Mouse (Mus musculus) lung, embryonic 16.5 days (tissue): ENCODE measurements around the gene Rpl7l1. TPM values are rescaled to one million over a fixed set of nuclear protein-coding genes. Genes with fewer than 3 reads are reported as not detected.
"Not testable (repeated sequence)": the region's sequence is repeated elsewhere in the genome, so short reads cannot be mapped to it uniquely, and the experiment has no call there.

Experiments used
- ATAC-seq: fragments of 200-750 bp; cut with Nextera tagmentation; 2 replicates; pipeline ENCODE4 v1.8.0; 2017; ENCODE audit warnings: low read depth, mild to moderate bottlenecking, moderate library complexity
- H3K27ac ChIP-seq: fragments of 300-500 bp; sonication (generic); 2 replicates; pipeline ENCODE4 v1.5.1; 2014; ENCODE audit warnings: mild to moderate bottlenecking, control low read depth, low read length
- H3K27me3 ChIP-seq: fragments of 300-500 bp; sonication (generic); 2 replicates; pipeline ENCODE4 v1.6.1; 2014; ENCODE audit warnings: low read depth, low read length, mixed read lengths; ENCODE audit not compliant: control insufficient read depth, insufficient read depth
- H3K36me3 ChIP-seq: fragments of 300-500 bp; sonication (generic); 2 replicates; pipeline ENCODE4 v1.6.1; 2014; ENCODE audit warnings: low read length; ENCODE audit not compliant: control insufficient read depth, insufficient read depth
- H3K4me1 ChIP-seq: fragments of 300-500 bp; sonication (generic); replicated peaks from 2 replicates; pipeline ENCODE4 v1.6.1; 2014; ENCODE audit warnings: low read length, mixed read lengths; ENCODE audit not compliant: control insufficient read depth, insufficient read depth
- H3K4me2 ChIP-seq: fragments of 300-500 bp; sonication (generic); 2 replicates; pipeline ENCODE4 v1.6.1; 2014; ENCODE audit warnings: low read depth, low read length, control low read depth
- H3K4me3 ChIP-seq: fragments of 300-500 bp; sonication (generic); 2 replicates; pipeline ENCODE4 v1.5.1; 2014; ENCODE audit warnings: mild to moderate bottlenecking, low read length, control low read depth
- H3K9ac ChIP-seq: fragments of 300-500 bp; sonication (generic); 2 replicates; pipeline ENCODE4 v1.6.1; 2014; ENCODE audit warnings: low read length, control low read depth
- H3K9me3 ChIP-seq: fragments of 300-500 bp; sonication (generic); 2 replicates; pipeline ENCODE4 v1.6.1; 2016; ENCODE audit warnings: low read length; ENCODE audit not compliant: control insufficient read depth
- WGBS: fragments of 180-500 bp; shearing (Covaris S2); extraction: QIAGEN DNeasy Blood & Tissue Kit; methylation state at CpG from one replicate; pipeline ENCODE4 v1.1.7; 2014; 5-methylcytosine and 5-hydroxymethylcytosine counted together
- polyA plus RNA-seq: library from polyadenylated mRNA; unstranded; fragments of >200 nt; fragmentation: Nextera tagmentation; extraction: Ambion mirVana; gene quantifications from 2 replicates; pipeline ENCODE4 v1.2.1, GENCODE M21; 2015

The Rpl7l1 gene
- polyA plus RNA-seq, 1 experiment from 2014 or later, result 154 TPM

DNA sequence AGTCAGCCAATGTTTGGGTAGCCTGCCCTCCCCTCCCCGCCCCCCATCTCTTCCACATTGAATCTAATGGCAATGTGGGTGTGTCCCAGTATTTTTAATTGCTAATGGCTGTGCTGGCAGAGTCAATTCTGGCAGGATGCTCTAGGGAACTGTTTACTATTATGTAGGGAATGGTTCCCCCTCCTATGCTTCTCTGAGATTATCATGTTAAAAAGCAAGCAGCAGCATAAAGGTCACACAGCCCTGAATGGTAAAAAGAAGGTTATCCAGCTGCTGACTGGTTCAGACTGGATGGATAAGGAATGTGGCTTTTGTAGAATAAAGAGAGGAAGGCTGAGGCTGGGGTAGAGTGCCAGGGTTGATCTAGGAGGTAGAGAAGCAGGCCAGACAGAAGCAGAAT, 30.0 kb upstream of the Rpl7l1 start:
- WGBS, result 88% methylated on average over 1 of the region's 1 CpGs
- no peak overlapping the region for H3K4me2 ChIP-seq
- H3K4me1 ChIP-seq, result no peaks in the 10 kb centered on the region
- no peak for ATAC-seq
- no peaks in the 10 kb centered on the region for H3K9me3 ChIP-seq
- no peak overlapping the region for H3K4me3 ChIP-seq
- no peak overlapping the region for H3K27ac ChIP-seq
- no peaks in the 10 kb centered on the region for H3K27me3 ChIP-seq
- H3K9ac ChIP-seq, result no peak overlapping the region
- peaks cover 14% of the 10 kb centered on the region for H3K36me3 ChIP-seq

GRCm38 (mm10) chr17:46810672-46811071, 28.2 kb upstream of the Rpl7l1 start:
- H3K9ac ChIP-seq, result no peak overlapping the region
- ATAC-seq, result no peak
- H3K9me3 ChIP-seq, result no peaks in the 10 kb centered on the region
- H3K36me3 ChIP-seq, result peaks cover 17% of the 10 kb centered on the region
- H3K4me3 ChIP-seq, result no peak overlapping the region
- no peaks in the 10 kb centered on the region for H3K27me3 ChIP-seq
- no peak overlapping the region for H3K4me2 ChIP-seq
- H3K4me1 ChIP-seq, result no peaks in the 10 kb centered on the region
- WGBS, result 85% methylated on average over 3 of the region's 3 CpGs
- no peak overlapping the region for H3K27ac ChIP-seq

GRCm38 (mm10) chr17:46809131-46809830, 26.8 kb upstream of the Rpl7l1 start:
- Histone ChIP-seq H3K36me3 (peaks cover 19% of the 10 kb centered on the region), H3K4me3 (no peak overlapping the region), H3K4me1 (no peaks in the 10 kb centered on the region), H3K4me2 (no peak overlapping the region), H3K9me3 (no peaks in the 10 kb centered on the region), H3K27ac (no peak overlapping the region), H3K9ac (no peak overlapping the region), H3K27me3 (no peaks in the 10 kb centered on the region)
- ATAC-seq, result no peak
- WGBS, result 84% methylated on average over 6 of the region's 6 CpGs

DNA sequence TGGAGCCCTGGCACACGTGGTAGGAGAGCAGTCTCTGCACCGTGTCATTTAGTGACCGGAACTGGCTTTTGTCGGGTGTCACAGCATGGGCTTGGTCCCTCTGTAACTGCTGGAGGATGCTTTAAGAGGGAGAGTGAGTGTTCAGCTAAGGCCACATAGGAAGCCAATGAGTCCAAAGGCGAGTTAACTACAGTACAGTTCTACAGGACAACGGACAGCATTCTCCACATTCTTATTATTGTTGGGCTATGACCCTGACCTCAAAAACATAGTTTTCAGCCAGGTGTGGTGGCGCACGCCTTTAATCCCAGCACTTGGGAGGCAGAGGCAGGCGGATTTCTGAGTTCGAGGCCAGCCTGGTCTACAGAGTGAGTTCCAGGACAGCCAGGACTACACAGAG, 25.9 kb upstream of the Rpl7l1 start:
- H3K4me2 ChIP-seq, result no peak overlapping the region
- H3K4me3 ChIP-seq, result no peak overlapping the region
- no peaks in the 10 kb centered on the region for H3K4me1 ChIP-seq
- no peaks in the 10 kb centered on the region for H3K27me3 ChIP-seq
- 87% methylated on average over 10 of the region's 10 CpGs for WGBS
- peaks cover 19% of the 10 kb centered on the region for H3K36me3 ChIP-seq
- H3K27ac ChIP-seq, result no peak overlapping the region
- no peak overlapping the region for H3K9ac ChIP-seq
- no peaks in the 10 kb centered on the region for H3K9me3 ChIP-seq
- ATAC-seq, result no peak

- Histone ChIP-seq H3K27ac (no peak overlapping the region), H3K27me3 (no peaks in the 10 kb centered on the region), H3K4me1 (no peaks in the 10 kb centered on the region), H3K4me3 (no peak overlapping the region), H3K36me3 (peaks cover 19% of the 10 kb centered on the region), H3K4me2 (no peak overlapping the region), H3K9ac (no peak overlapping the region), H3K9me3 (no peaks in the 10 kb centered on the region)
- 87% methylated on average over 6 of the region's 6 CpGs for WGBS
- no peak for ATAC-seq
Measured at GRCm38 (mm10) chr17:46801761-46802160, 19.3 kb upstream of the Rpl7l1 start.

- 77% methylated on average over 10 of the region's 10 CpGs for WGBS
- Histone ChIP-seq H3K4me2 (no peak overlapping the region), H3K4me3 (no peak overlapping the region), H3K9me3 (no peaks in the 10 kb centered on the region), H3K36me3 (peaks cover 13% of the 10 kb centered on the region), H3K27me3 (no peaks in the 10 kb centered on the region), H3K9ac (no peak overlapping the region), H3K27ac (no peak overlapping the region), H3K4me1 (no peaks in the 10 kb centered on the region)
- no peak for ATAC-seq
Measured at GRCm38 (mm10) chr17:46799680-46800079, 17.2 kb upstream of the Rpl7l1 start.

- no peaks in the 10 kb centered on the region for H3K4me1 ChIP-seq
- peaks cover 13% of the 10 kb centered on the region for H3K36me3 ChIP-seq
- no peak overlapping the region for H3K4me2 ChIP-seq
- 47% methylated on average over 7 of the region's 8 CpGs for WGBS
- ATAC-seq, result no peak
- H3K27ac ChIP-seq, result no peak overlapping the region
- no peaks in the 10 kb centered on the region for H3K27me3 ChIP-seq
- H3K9ac ChIP-seq, result no peak overlapping the region
- no peaks in the 10 kb centered on the region for H3K9me3 ChIP-seq
- H3K4me3 ChIP-seq, result no peak overlapping the region
Measured at GRCm38 (mm10) chr17:46797386-46797785, 14.9 kb upstream of the Rpl7l1 start.

DNA sequence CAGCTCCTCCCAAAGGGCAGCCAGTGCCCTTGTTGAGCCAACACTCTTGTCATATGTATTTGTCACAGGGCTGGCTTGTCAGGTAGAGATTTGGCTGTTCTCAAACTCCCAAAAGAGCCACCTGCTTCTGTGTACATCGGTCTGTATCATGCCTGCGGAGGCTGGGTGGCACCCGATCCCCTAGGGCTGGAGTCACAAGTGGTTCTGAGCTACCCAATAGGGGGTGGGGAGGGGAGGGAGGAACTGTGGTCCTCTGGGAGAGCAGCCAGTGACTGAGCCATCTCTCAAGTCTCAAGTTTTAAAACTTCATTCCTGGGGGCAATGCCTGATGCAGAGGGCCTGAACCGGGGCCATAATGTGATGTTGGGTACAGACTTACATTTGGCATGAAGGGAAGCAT, 14.3 kb upstream of the Rpl7l1 start:
- no peak for ATAC-seq
- H3K9ac ChIP-seq, result no peak overlapping the region
- H3K9me3 ChIP-seq, result no peaks in the 10 kb centered on the region
- H3K4me2 ChIP-seq, result no peak overlapping the region
- H3K4me3 ChIP-seq, result no peak overlapping the region
- no peaks in the 10 kb centered on the region for H3K27me3 ChIP-seq
- H3K4me1 ChIP-seq, result no peaks in the 10 kb centered on the region
- no peak overlapping the region for H3K27ac ChIP-seq
- H3K36me3 ChIP-seq, result peaks cover 13% of the 10 kb centered on the region
- WGBS, result 86% methylated on average over 4 of the region's 4 CpGs

DNA sequence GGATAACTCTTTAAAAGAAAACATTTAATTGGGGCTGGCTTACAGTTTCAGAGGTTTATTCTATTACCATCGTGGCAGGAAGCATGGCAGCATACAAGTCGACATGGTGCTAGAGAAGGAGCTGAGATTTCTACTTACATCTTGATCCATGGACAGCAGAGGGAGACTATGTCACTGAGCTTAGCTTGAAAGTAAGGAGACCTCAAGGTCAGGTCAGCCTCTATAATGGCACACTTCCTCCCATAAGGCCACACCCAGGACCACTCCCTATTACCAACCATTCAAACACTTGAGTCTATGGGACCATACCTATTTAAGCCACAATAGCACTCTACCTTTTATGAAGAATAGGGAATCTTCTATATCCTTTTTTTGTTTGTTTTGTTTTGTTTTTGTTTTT, 10.5 kb upstream of the Rpl7l1 start:
- ATAC-seq, result no peak
- Histone ChIP-seq H3K9ac (no peak overlapping the region), H3K27ac (no peak overlapping the region), H3K4me2 (no peak overlapping the region), H3K36me3 (no peaks in the 10 kb centered on the region), H3K27me3 (no peaks in the 10 kb centered on the region), H3K9me3 (no peaks in the 10 kb centered on the region), H3K4me3 (no peak overlapping the region), H3K4me1 (no peaks in the 10 kb centered on the region)
- 78% methylated on average over 2 of the region's 2 CpGs for WGBS

- not testable (repeated sequence) for H3K36me3 ChIP-seq, H3K4me3 ChIP-seq, ATAC-seq, H3K4me1 ChIP-seq, H3K9ac ChIP-seq, H3K27ac ChIP-seq, H3K4me2 ChIP-seq, H3K27me3 ChIP-seq, H3K9me3 ChIP-seq
- 64% methylated on average over 2 of the region's 2 CpGs for WGBS
Measured at GRCm38 (mm10) chr17:46787974-46788373, 5.5 kb upstream of the Rpl7l1 start.
